Mouse (Mus musculus) adipocyte (in vitro differentiated cells): ENCODE measurements around the gene Gm4969.

Experiments
- DNase-seq: peaks from one replicate; pipeline ENCODE4 v3.0.0-alpha.2; 2016; ENCODE audit warnings: low spot score

Gm4969 gene

GRCm38 (mm10) chr7:19136673-19137334, 18.6 kb upstream of the Gm4969 start:
- no peak for DNase-seq

DNA sequence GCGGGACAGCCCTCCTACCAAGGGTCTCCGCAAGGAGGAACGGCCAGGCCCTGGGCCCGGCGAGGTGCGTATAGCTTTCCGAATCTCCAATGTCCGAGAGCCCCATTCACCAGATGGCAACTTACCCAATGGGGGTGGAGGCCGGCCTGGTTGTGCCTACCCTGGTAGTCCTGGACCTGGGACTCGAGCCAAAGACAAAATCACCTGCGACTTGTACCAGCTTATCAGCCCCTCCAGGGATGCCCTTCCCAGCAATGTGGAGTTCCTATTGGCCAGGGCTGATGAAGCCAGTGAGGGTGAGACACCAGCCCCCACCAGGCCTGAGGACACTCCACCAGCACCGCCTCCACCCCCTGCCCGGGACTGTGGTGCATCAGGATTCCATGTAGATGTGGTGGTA, 18.0 kb upstream of the Gm4969 start:
- DNase-seq = no peak

DNA sequence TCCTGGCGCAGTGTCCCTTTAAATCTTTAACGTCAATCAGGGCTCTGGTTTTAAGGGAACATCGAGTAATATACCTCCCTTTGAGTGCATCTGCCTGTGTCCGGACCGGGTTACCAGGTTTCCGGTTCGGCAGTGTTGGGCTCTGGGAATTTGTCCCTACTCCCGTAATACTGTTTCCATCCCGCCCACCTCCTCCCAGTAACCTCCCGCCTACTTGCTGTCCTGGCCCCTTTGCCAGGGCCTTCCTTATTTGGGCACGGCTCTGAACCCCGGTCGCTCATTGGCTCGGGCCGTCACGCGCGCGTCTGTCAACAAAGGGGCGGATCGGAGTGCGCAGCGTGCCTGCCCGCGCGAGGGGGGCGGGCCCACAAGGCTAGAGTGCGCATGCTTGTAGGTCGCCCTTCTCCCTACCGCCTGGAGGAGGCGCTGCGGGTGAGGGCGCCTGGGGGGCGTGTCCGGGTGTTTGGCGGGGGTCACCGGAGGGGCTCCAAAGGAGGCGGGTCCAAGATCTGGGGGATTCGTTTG, 13.2 kb upstream of the Gm4969 start:
- DNase-seq = peak; percentile 97

GRCm38 (mm10) chr7:19130657-19131056, 12.5 kb upstream of the Gm4969 start:
- DNase-seq = peak; percentile 42

DNA sequence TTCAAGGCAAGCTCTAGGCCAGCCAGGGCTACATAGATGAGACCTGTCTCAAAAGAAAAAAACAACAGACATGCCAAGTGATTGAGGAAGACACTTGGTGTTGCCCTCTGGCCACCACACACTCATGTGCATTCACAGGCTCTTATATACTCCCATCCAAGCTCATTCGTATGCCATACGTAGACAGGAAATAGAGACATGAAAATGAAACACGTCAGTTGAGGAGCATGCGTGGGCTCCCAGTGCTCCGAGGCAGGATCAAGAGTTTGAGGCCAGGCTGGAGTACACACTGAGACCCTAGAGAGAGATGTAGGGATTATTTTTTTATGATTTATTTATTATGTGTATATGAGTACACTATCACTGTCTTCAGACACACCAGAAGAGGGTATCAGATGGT, 11.2 kb upstream of the Gm4969 start:
- DNase-seq = no peak

DNA sequence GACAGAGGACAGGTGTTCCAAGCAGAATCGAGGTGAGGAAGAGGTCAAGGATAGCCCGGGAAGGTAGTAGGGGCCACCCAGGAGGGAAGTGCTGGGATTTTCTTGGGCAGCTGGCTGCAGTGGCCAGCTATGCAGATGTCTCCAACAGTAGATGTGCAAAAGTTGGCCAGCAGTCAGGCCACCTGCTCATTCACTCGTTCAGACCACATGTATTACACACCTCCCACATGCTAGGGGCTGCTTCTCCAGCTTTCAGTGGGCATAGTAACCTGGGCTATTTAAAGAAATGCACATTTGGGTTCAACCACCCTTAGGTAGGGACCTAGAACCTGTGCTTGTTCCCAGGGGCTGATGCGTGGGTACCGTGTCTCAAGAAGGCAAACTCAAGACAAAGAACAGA, 9.6 kb upstream of the Gm4969 start:
- DNase-seq = no peak

GRCm38 (mm10) chr7:19124713-19125112, 6.5 kb upstream of the Gm4969 start:
- DNase-seq = no peak

GRCm38 (mm10) chr7:19121686-19122085, 3.5 kb upstream of the Gm4969 start:
- peak; percentile 57 for DNase-seq

DNA sequence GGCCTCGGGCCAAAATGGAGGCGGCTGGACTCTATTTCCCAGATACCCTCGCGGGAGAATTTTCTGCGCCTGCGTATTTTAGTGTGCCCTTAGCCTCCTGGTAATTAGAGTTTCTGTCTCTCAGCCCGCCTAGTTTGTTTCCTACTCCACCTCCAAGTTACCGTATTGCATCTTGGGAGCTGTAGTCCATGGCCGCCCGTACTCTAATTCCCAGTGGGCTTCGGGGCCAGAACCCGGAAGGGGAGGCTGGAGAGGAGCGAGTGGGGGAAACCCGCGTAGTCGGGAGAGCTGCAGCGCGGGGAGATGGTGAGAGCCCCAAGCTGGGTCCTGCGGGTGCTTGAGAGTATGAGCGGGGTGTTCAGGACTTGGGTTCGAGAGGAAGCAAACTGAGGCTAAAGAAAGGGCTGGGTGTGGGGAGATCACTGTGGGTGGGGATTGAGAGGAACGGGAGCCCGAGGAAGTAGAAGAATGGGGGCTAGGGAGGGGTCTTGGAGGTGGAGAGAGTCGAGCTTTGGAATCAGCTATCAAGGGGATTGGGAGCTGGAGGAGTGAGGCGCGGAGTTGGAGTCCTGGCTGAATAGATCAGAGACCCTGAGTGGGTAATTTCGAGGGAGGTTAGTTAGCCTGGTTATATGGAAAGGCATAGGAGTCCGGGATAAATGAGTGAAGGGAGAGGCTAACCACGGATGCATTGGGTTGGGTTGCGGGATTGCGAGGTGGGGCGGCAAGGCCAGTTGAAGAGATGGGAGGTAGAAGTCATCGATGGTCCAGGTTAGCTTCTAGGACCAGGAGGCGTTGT, 1.7 kb upstream of the Gm4969 start, which contains the start of gene Fbxo46:
Gene Fbxo46 (plus strand): TSS at position 229 of the 799 bp plus-strand sequence.
- DNase-seq = peak; percentile 96

DNA sequence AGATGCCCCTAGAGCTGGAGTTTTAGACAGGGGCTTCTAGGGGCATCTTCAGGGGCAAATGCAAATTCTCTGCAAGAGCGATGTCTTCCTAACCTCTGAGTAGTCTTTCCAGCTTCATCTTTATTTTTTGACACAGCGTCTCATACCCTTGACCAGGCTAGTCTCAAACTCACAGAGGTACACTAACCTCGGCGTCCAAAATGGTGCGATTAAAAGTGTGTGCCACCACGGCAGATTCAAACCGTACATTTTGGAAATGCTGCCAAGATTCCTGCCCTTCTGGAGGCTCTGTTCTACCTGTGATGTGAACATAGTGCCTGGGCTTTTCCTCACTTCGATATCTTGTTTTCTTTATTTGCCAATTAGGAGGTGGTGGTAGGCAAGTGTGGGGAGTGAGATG, 915 bp upstream of the Gm4969 start:
- DNase-seq = no peak

- DNase-seq = no peak
Observed at GRCm38 (mm10) chr7:19109565-19109964, 8.6 kb downstream of the Gm4969 start.

DNA sequence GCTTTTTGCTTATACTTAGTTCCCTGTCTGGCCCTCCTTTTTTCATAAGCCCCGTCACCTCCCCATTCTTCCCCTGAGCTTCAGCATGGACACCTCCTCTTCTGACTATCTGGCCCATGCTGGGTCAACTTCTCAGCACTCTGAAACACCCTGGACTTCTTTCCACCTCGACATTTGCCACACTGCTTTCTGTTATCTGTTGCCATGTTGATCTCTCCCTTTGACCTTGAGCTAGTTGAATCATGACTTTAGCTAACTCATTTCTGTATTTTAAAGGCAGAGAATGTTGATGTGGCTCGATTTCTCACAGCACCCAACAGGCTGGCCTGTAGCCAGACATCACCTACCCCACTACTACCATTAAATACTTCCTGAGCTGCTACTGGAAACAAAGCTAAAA, 10.7 kb downstream of the Gm4969 start:
- no peak for DNase-seq

DNA sequence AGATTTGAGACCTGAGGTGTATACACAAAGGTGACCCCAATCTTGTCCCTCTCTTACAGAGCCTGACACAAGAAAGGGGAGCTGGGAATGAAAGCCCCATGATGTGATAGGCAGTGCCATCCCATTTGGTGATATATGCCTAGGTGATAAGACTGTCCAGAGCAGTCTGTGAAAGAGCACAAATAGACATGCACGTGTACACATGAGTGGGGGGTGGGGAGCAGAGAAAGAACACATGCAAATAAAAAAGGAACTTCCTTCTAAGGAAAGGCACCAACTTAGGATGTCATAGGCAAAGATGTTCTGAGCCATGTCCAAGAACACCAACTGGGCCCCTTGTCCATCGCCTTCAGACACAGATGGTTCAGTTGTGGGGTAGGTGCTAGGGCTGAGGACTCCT, 13.7 kb downstream of the Gm4969 start:
- no peak for DNase-seq

GRCm38 (mm10) chr7:19103741-19104140, 14.4 kb downstream of the Gm4969 start:
- DNase-seq = no peak

DNA sequence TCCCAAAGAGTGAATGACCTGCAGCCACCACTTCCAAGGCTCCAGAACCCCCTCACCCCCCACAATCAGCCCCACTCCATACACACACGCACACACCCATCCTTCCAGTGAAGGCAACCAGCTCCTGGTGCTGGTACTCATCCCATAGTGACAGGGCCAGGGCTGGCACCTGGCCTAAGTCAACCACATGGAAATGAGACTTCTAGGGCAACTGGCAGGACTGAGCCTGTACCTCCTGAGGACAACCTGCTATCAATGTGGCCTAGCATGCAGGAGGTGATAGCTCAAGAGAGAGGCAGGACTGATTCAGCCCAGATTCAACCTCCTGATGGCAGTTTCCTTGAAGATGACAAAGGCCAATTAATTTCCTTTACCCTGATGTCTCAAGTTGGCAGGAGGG, 17.9 kb downstream of the Gm4969 start:
- DNase-seq = no peak

- DNase-seq = no peak
Observed at GRCm38 (mm10) chr7:19098811-19099210, 19.4 kb downstream of the Gm4969 start.

DNA sequence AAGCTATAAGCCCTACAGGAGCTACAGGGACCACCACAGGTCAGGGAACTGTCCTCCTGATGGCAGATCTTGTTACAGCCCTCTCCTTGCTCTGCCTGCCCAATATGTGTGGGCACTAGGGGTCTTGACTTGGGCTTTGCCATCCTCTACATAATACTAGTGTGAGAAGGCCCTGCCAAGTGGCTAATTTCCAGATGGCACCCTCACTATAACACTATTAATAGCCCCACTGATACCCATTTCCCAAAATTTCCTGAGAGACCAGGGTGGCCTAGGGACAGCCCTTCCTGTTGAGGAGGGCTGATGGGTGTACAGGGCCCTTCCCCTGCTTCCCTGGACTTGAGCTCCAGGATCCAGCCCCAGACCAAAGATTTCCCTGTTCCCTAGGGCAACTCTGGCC, 20.3 kb downstream of the Gm4969 start:
- DNase-seq = no peak

- DNase-seq = no peak
Observed at GRCm38 (mm10) chr7:19097217-19097616, 21.0 kb downstream of the Gm4969 start.

- DNase-seq = no peak
Observed at GRCm38 (mm10) chr7:19096421-19096976, 21.7 kb downstream of the Gm4969 start.

GRCm38 (mm10) chr7:19095751-19096110, 22.4 kb downstream of the Gm4969 start:
- peak; percentile 88 for DNase-seq

DNA sequence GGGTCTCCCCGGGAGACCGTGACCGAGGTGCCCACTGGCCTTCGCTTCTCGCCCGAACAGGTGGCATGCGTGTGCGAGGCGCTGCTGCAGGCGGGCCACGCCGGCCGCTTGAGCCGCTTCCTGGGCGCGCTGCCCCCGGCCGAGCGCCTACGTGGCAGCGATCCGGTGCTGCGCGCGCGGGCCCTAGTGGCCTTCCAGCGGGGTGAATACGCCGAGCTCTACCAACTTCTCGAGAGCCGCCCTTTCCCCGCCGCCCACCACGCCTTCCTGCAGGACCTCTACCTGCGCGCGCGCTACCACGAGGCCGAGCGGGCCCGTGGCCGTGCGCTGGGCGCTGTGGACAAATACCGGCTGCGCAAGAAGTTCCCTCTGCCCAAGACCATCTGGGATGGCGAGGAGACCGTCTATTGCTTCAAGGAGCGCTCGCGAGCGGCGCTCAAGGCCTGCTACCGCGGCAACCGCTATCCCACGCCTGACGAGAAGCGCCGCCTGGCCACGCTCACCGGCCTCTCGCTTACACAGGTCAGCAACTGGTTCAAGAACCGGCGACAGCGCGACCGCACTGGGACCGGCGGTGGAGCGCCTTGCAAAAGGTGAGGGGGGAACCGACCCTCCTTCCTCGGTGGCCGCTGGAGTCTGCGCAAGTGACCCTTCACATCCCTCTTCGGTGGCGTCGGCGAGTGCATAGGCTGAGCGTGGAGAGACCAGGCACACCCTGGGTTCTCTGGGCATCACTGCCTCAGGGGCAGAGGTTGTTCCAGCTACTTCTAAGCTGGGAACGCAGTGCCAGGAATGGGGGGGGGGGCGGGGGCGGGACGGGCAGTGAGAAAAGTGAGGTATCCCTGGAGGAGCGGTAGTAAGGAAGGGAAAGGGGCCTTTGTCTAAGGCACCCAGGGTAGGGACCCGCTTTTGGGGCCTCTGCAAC, 23.1 kb downstream of the Gm4969 start:
- peak; percentile 72 for DNase-seq

DNA sequence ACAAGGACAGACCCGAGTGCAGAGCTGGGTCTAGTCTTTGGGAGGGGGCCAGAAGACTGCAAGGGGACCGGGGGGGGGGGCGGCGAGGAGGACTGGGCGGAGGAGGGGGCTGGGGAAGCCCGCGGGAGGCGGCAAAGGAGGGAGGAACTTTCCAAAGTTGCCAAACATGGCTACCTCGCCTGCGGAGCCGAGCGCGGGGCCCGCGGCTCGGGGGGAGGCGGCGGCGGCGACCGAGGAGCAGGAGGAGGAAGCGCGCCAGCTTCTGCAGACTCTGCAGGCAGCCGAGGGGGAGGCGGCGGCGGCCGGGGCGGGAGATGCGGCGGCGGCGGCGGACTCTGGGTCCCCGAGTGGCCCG, 23.7 kb downstream of the Gm4969 start, which contains the start of gene Six5:
Gene Six5 (plus strand): TSS at position 124 of the 355 bp plus-strand sequence.
- no peak for DNase-seq
